Mouse (Mus musculus): ENCODE results near the gene Zic5.

- TF ChIP-seq GATA1 (IDR thresholded peaks at IDR 0.05; ENCODE audit: borderline replicate concordance, low read length): no peak
- no peak for TF ChIP-seq FLI1 (IDR thresholded peaks at IDR 0.05; ENCODE audit: low read length)
Measured at GRCm38 (mm10) chr14:122480355-122480754, 14.9 kb upstream of the Zic5 start.
